Mouse (Mus musculus): Measurements from ENCODE around the gene Grm1.

GRCm38 (mm10) chr10:10818061-10818460 lies 264.1 kb downstream of the Grm1 start:
- no peak for TF ChIP-seq CTCF (IDR thresholded peaks at IDR 0.05; ENCODE audit: low read depth, low read length)
- no peak for TF ChIP-seq POLR2A (IDR thresholded peaks at IDR 0.05; ENCODE audit: extremely low read depth, insufficient read depth, low read length)
